Mouse (Mus musculus): Measurements from ENCODE around the gene Mov10. TPM values are rescaled to one million over a fixed set of nuclear protein-coding genes. Genes with fewer than 3 reads are reported as not detected.
A peak's percentile ranks its signal among the peaks of the same experiment; 100 is the strongest.

Mov10 gene
- total and polyA plus RNA-seq, 3 experiments = 7.2 to 31.9 (median 18.4) TPM

GRCm38 (mm10) chr3:104779949-104780348 lies 38.4 kb downstream of the Mov10 start:
- Histone ChIP-seq H3K27ac (ENCODE audit: insufficient read depth, low read depth) (no peak overlapping the region), H3K36me3 (replicated peaks in 1 of 2; ENCODE audit: control insufficient read depth in 1 of 2, insufficient read depth in 1 of 2, low read length in 1 of 2) (peaks cover 0 to 14% of the 10 kb centered on the region in 2 experiments), H3K4me1 (ENCODE audit: control insufficient read depth in 1 of 2, insufficient read depth in 2 of 2) (peaks cover 3 to 26% of the 10 kb centered on the region in 2 experiments; a peak in 3 of 4 replicates), H3K4me3 (replicated peaks in 1 of 3; ENCODE audit: low read depth in 2 of 3, low read length in 2 of 3, poor library complexity in 1 of 3) (no peak overlapping the region), H3K27me3 (replicated peaks) (peaks cover 7% of the 10 kb centered on the region), H3K4me2 (ENCODE audit: insufficient read depth, low read depth, poor library complexity, severe bottlenecking) (peak overlapping the region; percentile 93), H3K9ac (ENCODE audit: insufficient read depth, low read depth) (no peak overlapping the region), H3K9me3 (replicated peaks; ENCODE audit: low read length) (no peaks in the 10 kb centered on the region), H3K79me2 (replicated peaks; ENCODE audit: control insufficient read depth, extremely low read depth, insufficient read depth, poor library complexity, severe bottlenecking) (no peaks in the 10 kb centered on the region)
- dilution Hi-C loops (cut with MboI; ENCODE audit: extremely low pct_ligation_motif_present, extremely low pct_unique_long_range_greater_than_20kb, low sequenced_read_pairs) (no loop called here), in situ Hi-C loops (cut with MboI; ENCODE audit: low pct_ligation_motif_present, low pct_unique_long_range_greater_than_20kb, low sequenced_read_pairs) (loop anchor here (10.0 kb wide), 2 partner anchors 185 to 275 kb away; partner anchors contain the start of genes Cttnbp2nl and Wnt2b)
- peak; percentile 55 for DNase-seq (ENCODE audit: extremely low read depth)
- TF ChIP-seq SIN3A (IDR thresholded peaks at IDR 0.05; ENCODE audit: low read length) (peak; percentile 28; the same call in 1 of the 2 replicates), BHLHE40 (IDR thresholded peaks at IDR 0.05; ENCODE audit: low read depth, low read length) (no peak), NELFE (IDR thresholded peaks at IDR 0.05; ENCODE audit: low read depth, low read length) (0 out of 2 replicates have a peak, but pooled peaks have one; percentile 35), USF1 (IDR thresholded peaks at IDR 0.05; ENCODE audit: low read depth, low read length) (no peak), MAX (IDR thresholded peaks at IDR 0.05; ENCODE audit: low read length) (peak; percentile 40; the same call in 1 of the 2 replicates), ZNF384 (IDR thresholded peaks at IDR 0.05; ENCODE audit: low read depth, low read length) (no peak), MAFK (IDR thresholded peaks at IDR 0.05; ENCODE audit: insufficient replicate concordance, low read length) (0 out of 2 replicates have a peak, but pooled peaks have one; percentile 9), CTCF (conservative IDR thresholded peaks at IDR 0.05 in 1 of 2, IDR thresholded peaks at IDR 0.05 in 1 of 2; ENCODE audit: low read depth in 2 of 2, low read length in 2 of 2) (peak; percentile 95), MXI1 (IDR thresholded peaks at IDR 0.05; ENCODE audit: low read depth, low read length) (peak; percentile 46; the same call in 1 of the 2 replicates), NRF1 (IDR thresholded peaks at IDR 0.05; ENCODE audit: low read depth, low read length) (0 out of 2 replicates have a peak, but pooled peaks have one; percentile 20), CHD2 (IDR thresholded peaks at IDR 0.05; ENCODE audit: low read length) (0 out of 2 replicates have a peak, but pooled peaks have one; percentile 16), ZC3H11A (IDR thresholded peaks at IDR 0.05; ENCODE audit: low read depth, low read length) (no peak), RAD21 (IDR thresholded peaks at IDR 0.05; ENCODE audit: low read depth, low read length) (peak; percentile 89), IRF4 (IDR thresholded peaks at IDR 0.05; ENCODE audit: low read depth, low read length) (0 out of 2 replicates have a peak, but pooled peaks have one; percentile 37), POLR2A (IDR thresholded peaks at IDR 0.05; ENCODE audit: low read depth, low read length) (no peak), SMC3 (IDR thresholded peaks at IDR 0.05; ENCODE audit: low read depth, low read length) (peak; percentile 82), MYC (IDR thresholded peaks at IDR 0.05; ENCODE audit: low read depth, low read length) (peak; percentile 57; the same call in 1 of the 2 replicates), TCF12 (IDR thresholded peaks at IDR 0.05; ENCODE audit: low read depth, low read length) (no peak), EP300 (IDR thresholded peaks at IDR 0.05; ENCODE audit: low read length) (no peak), ZMIZ1 (IDR thresholded peaks at IDR 0.05; ENCODE audit: low read depth, low read length) (no peak), JUN (IDR thresholded peaks at IDR 0.05; ENCODE audit: insufficient read depth, low read depth, low read length) (no peak)

GRCm38 (mm10) chr3:104777342-104777741 lies 41.0 kb downstream of the Mov10 start:
- DNase-seq (ENCODE audit: extremely low read depth) = no peak

More at GRCm38 (mm10) chr3:104777342-104777741, 41.0 kb downstream of the Mov10 start:
- Histone ChIP-seq H3K4me1 (ENCODE audit: control insufficient read depth in 1 of 2, insufficient read depth in 2 of 2) (peaks cover under 1 to 13% of the 10 kb centered on the region in 2 experiments), H3K27ac (ENCODE audit: insufficient read depth, low read depth) (no peak overlapping the region), H3K9ac (ENCODE audit: insufficient read depth, low read depth) (0 out of 2 replicates have a peak overlapping the region, but pooled peaks have one; percentile 1), H3K27me3 (replicated peaks) (peaks cover 7% of the 10 kb centered on the region), H3K79me2 (replicated peaks; ENCODE audit: control insufficient read depth, extremely low read depth, insufficient read depth, poor library complexity, severe bottlenecking) (no peaks in the 10 kb centered on the region), H3K36me3 (replicated peaks in 1 of 2; ENCODE audit: control insufficient read depth in 1 of 2, insufficient read depth in 1 of 2, low read length in 1 of 2) (no peaks in the 10 kb centered on the region), H3K4me3 (replicated peaks in 1 of 3; ENCODE audit: low read depth in 2 of 3, low read length in 2 of 3, poor library complexity in 1 of 3) (no peak overlapping the region), H3K9me3 (replicated peaks; ENCODE audit: low read length) (no peaks in the 10 kb centered on the region), H3K4me2 (ENCODE audit: insufficient read depth, low read depth, poor library complexity, severe bottlenecking) (peak overlapping the region; percentile 52)
- peak; percentile 34; the same call in 1 of the 2 replicates for TF ChIP-seq SMC3 (IDR thresholded peaks at IDR 0.05; ENCODE audit: low read depth, low read length)
- TF ChIP-seq MAZ (IDR thresholded peaks at IDR 0.05; ENCODE audit: low read depth, low read length) = no peak
- TF ChIP-seq CTCF (conservative IDR thresholded peaks at IDR 0.05 in 1 of 2, IDR thresholded peaks at IDR 0.05 in 1 of 2; ENCODE audit: low read depth in 2 of 2, low read length in 2 of 2) = peak in 1 of 2 experiments; percentile 61; a peak in 2 of 4 replicates
- peak; percentile 31 for TF ChIP-seq RAD21 (IDR thresholded peaks at IDR 0.05; ENCODE audit: low read depth, low read length)
- in situ Hi-C loops (cut with MboI; ENCODE audit: low pct_ligation_motif_present, low pct_unique_long_range_greater_than_20kb, low sequenced_read_pairs) = no loop called here
- dilution Hi-C loops (cut with MboI; ENCODE audit: extremely low pct_ligation_motif_present, extremely low pct_unique_long_range_greater_than_20kb, low sequenced_read_pairs) = no loop called here
